Mouse (Mus musculus): ENCODE measurements around the gene Gm28269. TPM values are rescaled to one million over a fixed set of nuclear protein-coding genes. Genes with fewer than 3 reads are reported as not detected.

Gene Gm28269
- polyA plus RNA-seq, 1 experiment from 2014 or later, result not detected

Other genes starting within 250 kb of the Gm28269 start
- 0.34 and 0.43 TPM in 2 replicates for gene Slc6a14, start 30.2 kb downstream of the Gm28269 start, polyA plus RNA-seq (2014; fragmentation: Nextera tagmentation; extraction: Ambion mirVana)